Mouse (Mus musculus): Measurements from ENCODE around the gene Themis2.
"Not testable (repeated sequence)": the region's sequence is repeated elsewhere in the genome, so short reads cannot be mapped to it uniquely, and the experiment has no call there.

Themis2 gene

GRCm38 (mm10) chr4:132802171-132802637, 6.0 kb upstream of the Themis2 start:
- in situ Hi-C loops (cut with MboI; ENCODE audit: low pct_unique_long_range_greater_than_20kb in 1 of 2, low sequenced_read_pairs in 2 of 2, unreplicated experiment in 1 of 2): no loop called here

- in situ Hi-C loops (cut with MboI; ENCODE audit: low pct_unique_long_range_greater_than_20kb in 1 of 2, low sequenced_read_pairs in 2 of 2, unreplicated experiment in 1 of 2): no loop called here
Measured at GRCm38 (mm10) chr4:132801176-132802077, 5.2 kb upstream of the Themis2 start.

DNA sequence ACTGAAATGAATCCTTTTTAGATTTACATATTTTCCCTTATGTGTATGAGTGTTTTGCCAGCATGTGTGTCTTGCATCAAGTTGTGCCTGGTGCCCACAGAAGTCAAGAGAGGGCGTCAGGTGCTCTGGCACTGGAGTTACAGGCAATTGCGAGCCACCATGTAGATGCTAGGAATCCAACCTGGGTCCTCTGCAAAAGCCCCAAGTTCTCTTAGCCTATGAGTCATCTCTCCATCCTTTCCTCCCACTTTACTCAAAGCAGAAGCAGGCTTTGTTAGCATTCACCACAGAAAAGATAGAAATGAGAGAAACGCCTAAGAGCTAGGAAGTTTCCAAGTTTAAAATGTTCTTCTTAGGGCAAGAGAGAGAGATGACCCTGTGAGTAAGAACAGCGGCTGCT, 3.7 kb upstream of the Themis2 start:
- in situ Hi-C loops (cut with MboI; ENCODE audit: low pct_unique_long_range_greater_than_20kb in 1 of 2, low sequenced_read_pairs in 2 of 2, unreplicated experiment in 1 of 2): no loop called here

- in situ Hi-C loops (cut with MboI; ENCODE audit: low pct_unique_long_range_greater_than_20kb in 1 of 2, low sequenced_read_pairs in 2 of 2, unreplicated experiment in 1 of 2): not testable (repeated sequence)
Measured at GRCm38 (mm10) chr4:132798666-132799065, 2.5 kb upstream of the Themis2 start.

- in situ Hi-C loops (cut with MboI; ENCODE audit: low pct_unique_long_range_greater_than_20kb in 1 of 2, low sequenced_read_pairs in 2 of 2, unreplicated experiment in 1 of 2): no loop called here
Measured at GRCm38 (mm10) chr4:132798028-132798427, 1.8 kb upstream of the Themis2 start.

DNA sequence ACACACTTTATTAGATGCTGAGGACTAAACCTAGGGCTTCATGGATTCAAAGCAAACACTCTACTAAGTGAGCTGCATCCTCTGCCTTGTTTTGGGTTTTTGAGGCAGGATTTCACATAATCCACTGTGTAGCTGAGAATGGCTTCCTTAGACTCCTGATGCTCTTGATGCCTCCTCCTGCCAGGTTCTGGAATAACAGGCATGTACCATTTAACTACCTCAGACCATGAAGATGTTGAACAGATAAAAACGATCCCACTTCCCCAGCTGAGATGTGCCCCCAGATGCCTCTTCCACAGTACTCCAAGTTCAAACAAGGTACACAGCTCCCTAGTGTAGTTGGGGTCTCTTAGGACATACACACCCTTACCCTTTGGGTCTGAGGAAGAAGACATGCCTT, 1.3 kb upstream of the Themis2 start:
- in situ Hi-C loops (cut with MboI; ENCODE audit: low pct_unique_long_range_greater_than_20kb in 1 of 2, low sequenced_read_pairs in 2 of 2, unreplicated experiment in 1 of 2): no loop called here

DNA sequence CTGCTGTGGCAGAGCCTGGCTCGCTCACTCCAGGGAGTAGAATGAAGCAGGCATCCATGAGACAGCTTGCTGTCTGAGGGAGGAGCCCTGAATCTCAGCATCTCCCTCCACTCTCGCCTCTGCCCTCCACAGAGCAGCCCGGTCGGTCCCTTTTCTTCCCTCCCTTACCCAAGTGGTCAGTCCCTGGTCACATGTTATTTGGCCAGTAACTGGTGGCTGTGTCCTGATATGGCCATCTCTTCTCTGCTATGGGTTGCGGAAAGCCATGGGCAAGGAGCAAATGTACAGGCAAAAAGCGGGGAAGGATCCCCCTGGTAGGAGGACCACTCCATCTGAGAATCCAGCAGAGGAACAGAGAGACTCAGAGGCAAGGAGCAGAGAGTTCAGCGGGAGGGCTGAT, 1.0 kb downstream of the Themis2 start:
- in situ Hi-C loops (cut with MboI; ENCODE audit: low pct_unique_long_range_greater_than_20kb in 1 of 2, low sequenced_read_pairs in 2 of 2, unreplicated experiment in 1 of 2): no loop called here

GRCm38 (mm10) chr4:132794760-132795159, 1.4 kb downstream of the Themis2 start:
- in situ Hi-C loops (cut with MboI; ENCODE audit: low pct_unique_long_range_greater_than_20kb in 1 of 2, low sequenced_read_pairs in 2 of 2, unreplicated experiment in 1 of 2): no loop called here

DNA sequence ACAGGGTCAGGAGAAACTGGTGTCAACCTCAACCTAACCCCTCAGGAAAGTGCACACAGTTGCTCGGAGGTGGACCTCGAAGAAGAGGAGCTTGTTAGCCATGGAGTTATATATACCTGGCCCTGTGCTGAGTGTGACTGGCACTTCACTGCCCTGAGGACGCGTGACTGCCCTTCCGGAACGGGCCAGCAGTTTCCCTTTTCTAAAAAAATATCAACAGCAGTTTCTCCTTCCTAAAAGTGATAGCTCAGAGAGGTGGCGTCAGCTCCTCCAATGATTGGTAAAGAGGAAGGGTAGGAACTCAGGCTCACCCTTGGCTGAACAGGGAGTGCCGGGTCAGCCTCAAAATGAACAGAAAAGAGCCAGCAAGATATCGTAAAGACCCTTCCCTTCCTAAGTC, 2.2 kb downstream of the Themis2 start:
- in situ Hi-C loops (cut with MboI; ENCODE audit: low pct_unique_long_range_greater_than_20kb in 1 of 2, low sequenced_read_pairs in 2 of 2, unreplicated experiment in 1 of 2): no loop called here

DNA sequence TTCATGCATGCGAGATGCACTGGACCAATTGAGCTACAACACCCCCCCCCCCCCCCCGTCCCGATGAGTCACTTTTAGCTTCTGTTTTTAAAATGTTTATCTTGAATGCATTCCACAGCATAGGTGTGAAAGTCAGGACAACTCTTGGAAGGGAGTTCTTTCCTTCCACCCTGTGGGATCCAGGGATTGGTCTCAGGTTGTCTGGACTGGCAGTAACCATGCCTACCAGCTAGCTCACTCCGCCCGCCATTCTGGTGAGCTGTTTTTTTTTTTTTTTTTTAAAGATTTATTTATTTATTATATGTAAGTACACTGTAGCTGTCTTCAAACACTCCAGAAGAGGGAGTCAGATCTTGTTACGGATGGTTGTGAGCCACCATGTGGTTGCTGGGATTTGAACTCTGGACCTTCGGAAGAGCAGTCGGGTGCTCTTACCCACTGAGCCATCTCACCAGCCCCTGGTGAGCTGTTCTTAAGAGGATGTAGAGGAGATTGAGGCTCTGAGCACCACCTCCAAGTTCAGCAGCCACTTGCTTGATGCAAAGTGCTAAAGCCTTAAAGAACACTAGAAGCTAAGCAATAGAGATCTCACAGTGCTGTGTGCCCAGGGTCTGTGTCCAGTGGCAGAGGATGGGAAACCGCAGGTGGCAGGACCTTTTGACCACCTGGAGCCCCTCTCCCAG, 2.7 kb downstream of the Themis2 start:
- in situ Hi-C loops (cut with MboI; ENCODE audit: low pct_unique_long_range_greater_than_20kb in 1 of 2, low sequenced_read_pairs in 2 of 2, unreplicated experiment in 1 of 2): not testable (repeated sequence)

- in situ Hi-C loops (cut with MboI; ENCODE audit: low pct_unique_long_range_greater_than_20kb in 1 of 2, low sequenced_read_pairs in 2 of 2, unreplicated experiment in 1 of 2): no loop called here
Measured at GRCm38 (mm10) chr4:132789731-132790130, 6.5 kb downstream of the Themis2 start.

DNA sequence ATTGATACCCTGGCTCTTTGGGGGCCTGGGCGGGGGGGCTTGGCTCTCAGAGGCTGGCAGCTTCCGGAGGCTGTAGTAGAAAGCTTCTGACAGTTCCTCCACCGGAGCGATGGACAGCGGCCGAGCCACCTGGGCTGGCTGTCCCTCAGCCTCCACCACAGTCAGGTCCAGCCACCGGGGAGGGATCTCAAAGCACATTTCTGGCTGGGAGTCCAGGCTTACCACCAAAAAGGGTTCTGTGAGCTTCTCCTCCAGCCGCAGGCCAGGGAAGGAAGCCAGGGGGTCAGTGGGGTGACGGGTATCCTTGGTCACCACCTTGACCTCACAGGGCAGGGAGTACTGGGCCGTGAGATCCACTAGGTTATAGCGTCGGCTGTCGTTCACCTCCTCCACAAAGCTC, 11.0 kb downstream of the Themis2 start:
- in situ Hi-C loops (cut with MboI; ENCODE audit: low pct_unique_long_range_greater_than_20kb in 1 of 2, low sequenced_read_pairs in 2 of 2, unreplicated experiment in 1 of 2): no loop called here

- in situ Hi-C loops (cut with MboI; ENCODE audit: low pct_unique_long_range_greater_than_20kb in 1 of 2, low sequenced_read_pairs in 2 of 2, unreplicated experiment in 1 of 2): loop anchor here in 1 of 2 experiments (5.0 kb wide), 1 partner anchor 34 kb away; no protein-coding TSS in a partner anchor
Measured at GRCm38 (mm10) chr4:132783732-132784131, 12.5 kb downstream of the Themis2 start.

DNA sequence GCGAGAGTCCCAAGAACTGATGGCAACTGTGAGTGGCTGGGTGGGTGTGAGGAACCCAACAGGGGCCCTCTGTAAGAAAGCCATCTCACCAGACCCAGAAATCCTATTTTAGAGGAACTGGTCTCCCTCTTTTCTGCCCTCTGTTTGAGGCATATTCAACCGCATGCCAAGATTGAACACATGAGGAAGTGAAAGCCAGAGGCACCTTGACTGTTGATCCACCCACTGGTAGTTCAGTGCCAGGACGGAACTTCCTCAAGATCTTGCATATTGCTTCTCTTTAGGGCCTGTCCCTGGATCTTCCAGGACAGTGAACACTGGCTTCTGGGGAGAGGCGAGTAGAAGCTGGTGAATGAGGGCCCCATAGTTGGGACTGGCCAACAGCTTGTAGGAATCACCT, 15.9 kb downstream of the Themis2 start:
- in situ Hi-C loops (cut with MboI; ENCODE audit: low pct_unique_long_range_greater_than_20kb in 1 of 2, low sequenced_read_pairs in 2 of 2, unreplicated experiment in 1 of 2): loop anchor here in 1 of 2 experiments (5.0 kb wide), 1 partner anchor 37 kb away; no protein-coding TSS in a partner anchor

- in situ Hi-C loops (cut with MboI; ENCODE audit: low pct_unique_long_range_greater_than_20kb in 1 of 2, low sequenced_read_pairs in 2 of 2, unreplicated experiment in 1 of 2): loop anchor here in 1 of 2 experiments (5.0 kb wide), 1 partner anchor 54 kb away; no protein-coding TSS in a partner anchor
Measured at GRCm38 (mm10) chr4:132778562-132779201, 17.5 kb downstream of the Themis2 start.

DNA sequence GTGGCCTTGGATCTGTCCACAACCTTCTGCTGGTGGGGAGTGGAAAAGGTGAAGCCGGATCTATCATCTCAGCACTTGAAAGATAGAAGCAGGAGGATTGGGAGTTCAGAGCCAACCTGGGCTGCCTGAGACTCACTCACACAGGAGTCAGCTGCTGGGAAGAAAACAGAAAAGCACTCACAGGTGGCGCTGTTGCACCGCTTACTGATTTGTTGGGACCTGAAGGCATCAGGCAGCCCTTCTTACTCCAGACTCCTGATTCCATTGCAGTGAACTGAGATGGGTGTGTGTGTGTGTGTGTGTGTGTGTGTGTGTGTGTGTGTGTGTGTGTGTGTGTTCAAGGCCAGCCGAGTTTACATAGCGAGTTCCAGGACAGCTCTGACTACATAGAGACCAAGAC, 19.4 kb downstream of the Themis2 start:
- in situ Hi-C loops (cut with MboI; ENCODE audit: low pct_unique_long_range_greater_than_20kb in 1 of 2, low sequenced_read_pairs in 2 of 2, unreplicated experiment in 1 of 2): loop anchor here in 1 of 2 experiments (5.0 kb wide), 1 partner anchor 56 kb away; no protein-coding TSS in a partner anchor

DNA sequence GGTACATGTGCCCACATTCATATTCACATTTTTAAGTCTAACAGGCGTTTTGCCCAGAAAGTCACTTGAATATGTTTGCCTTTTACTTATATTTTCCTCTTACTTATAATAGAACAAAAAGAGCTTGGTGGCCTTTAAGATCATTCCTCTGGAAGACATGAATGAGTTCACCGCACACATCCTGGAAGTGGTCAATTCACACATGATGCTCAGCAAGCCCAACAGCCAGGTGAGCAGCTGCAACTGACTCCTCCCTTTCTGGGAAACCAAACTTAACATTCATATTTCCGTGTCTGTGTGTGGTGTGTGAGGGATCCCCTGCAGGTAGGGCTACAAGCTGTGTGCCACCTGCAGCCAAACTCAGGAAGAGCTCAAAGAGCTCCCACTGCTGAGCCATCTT, 21.3 kb downstream of the Themis2 start:
- in situ Hi-C loops (cut with MboI; ENCODE audit: low pct_unique_long_range_greater_than_20kb in 1 of 2, low sequenced_read_pairs in 2 of 2, unreplicated experiment in 1 of 2): loop anchor here in 1 of 2 experiments (5.0 kb wide), 1 partner anchor 57 kb away; no protein-coding TSS in a partner anchor

DNA sequence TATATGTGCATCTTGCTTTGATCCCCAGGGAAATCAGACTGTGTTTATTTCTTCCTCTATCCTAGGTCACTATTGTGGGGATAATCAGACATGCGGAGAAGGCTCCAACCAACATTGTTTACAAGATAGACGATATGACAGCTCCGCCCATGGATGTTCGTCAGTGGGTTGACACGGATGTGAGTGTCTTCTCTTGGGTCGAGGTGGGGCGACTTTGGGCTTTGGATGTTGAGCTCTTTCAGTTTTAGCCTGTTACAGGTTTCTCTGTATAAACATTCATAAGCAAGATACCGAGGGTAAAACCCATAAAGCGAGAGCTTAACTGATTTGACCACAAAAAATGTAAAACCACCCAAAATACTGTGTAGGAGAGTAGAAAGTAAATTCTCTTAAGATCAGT, 24.4 kb downstream of the Themis2 start:
- in situ Hi-C loops (cut with MboI; ENCODE audit: low pct_unique_long_range_greater_than_20kb in 1 of 2, low sequenced_read_pairs in 2 of 2, unreplicated experiment in 1 of 2): no loop called here

All from mouse embryonic stem cell (cell line).